Mouse (Mus musculus) hematopoietic stem cell, adult 5-6 weeks (primary cell): Measurements from ENCODE around the gene Mrpl16. TPM values are rescaled to one million over a fixed set of nuclear protein-coding genes. Genes with fewer than 3 reads are reported as not detected.

ENCODE experiments used
- ATAC-seq, 2 experiments: fragments of 125-278 bp in 1 of 2; replicated peaks in 1 of 2; 2 replicates each; pipeline ENCODE4 v1.8.0; 2016 to 2017; ENCODE audit warnings: inconsistent platforms in 2 of 2, mild to moderate bottlenecking in 2 of 2, moderate number of reproducible peaks in 2 of 2, low read depth in 1 of 2, moderate TSS enrichment in 1 of 2; ENCODE audit not compliant: low FRiP score in 2 of 2, poor library complexity in 2 of 2, severe bottlenecking in 2 of 2, insufficient read depth in 1 of 2, low TSS enrichment in 1 of 2
- total RNA-seq: library from RNA; stranded (forward); fragments of 172-1452, 232-1000 nt; gene quantifications from 2 replicates; pipeline ENCODE4 v1.2.3, GENCODE M21; 2017

Mrpl16 gene
- total RNA-seq, 1 experiment from 2014 or later = 76.5 TPM

DNA sequence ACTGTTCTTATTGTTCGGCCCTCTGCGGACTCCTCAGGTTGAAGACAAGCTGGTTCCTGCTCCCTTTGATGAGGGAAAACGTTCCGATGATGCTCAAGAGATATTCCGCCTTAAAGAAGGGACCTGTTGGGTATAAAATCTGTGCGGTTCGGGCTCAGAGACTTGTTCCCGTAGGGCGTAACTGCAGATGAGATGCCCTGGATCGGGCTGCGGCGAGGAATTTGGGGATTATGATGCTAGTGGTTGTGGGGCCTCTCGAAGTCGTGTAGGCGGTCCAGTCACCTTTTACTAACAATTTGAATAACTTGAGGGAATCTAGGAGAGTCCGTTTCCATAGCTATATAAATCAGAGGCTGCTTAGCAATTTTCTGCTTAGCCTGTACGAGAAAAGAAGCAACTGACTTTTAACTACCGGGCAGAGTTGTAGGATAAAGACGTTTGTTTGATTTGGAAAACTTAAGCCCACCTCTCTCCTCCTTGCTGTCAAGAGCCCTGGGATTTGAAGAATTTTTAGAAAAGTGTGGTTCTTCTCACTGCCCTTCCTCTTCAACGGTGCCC is 49.0 kb downstream of the Mrpl16 start, which contains the start of gene Stx3:
TSS of gene Stx3 (minus strand) at position 261 of the 558 bp plus-strand sequence.
- ATAC-seq = no peak

GRCm38 (mm10) chr19:11819800-11820199 is 49.6 kb downstream of the Mrpl16 start:
- ATAC-seq = peak; percentile 68 to 70

DNA sequence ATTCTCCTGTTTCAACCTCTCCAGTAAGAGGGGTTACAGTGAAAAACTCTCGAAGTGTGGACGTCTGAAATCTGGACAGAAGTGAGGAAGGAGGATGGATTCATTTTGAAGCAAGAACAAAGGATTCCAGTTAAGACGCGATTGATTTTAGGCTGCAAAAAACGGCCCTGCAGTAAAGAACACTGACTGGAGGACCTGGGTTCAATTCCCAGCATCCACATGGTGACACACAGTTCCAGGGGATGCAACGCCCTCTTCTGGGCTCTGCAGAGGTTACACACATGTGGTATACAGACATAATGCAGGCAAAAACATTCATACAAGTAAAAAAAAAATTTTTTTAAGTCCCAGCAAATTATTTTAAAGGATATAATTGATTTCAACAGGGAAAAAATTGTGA is 50.0 kb downstream of the Mrpl16 start:
- no peak for ATAC-seq

- no peak for ATAC-seq
Observed at GRCm38 (mm10) chr19:11823346-11824065, 53.3 kb downstream of the Mrpl16 start.

Other genes starting within 250 kb of the Mrpl16 start
- gene Ms4a4d, start 233.6 kb upstream of the Mrpl16 start, total RNA-seq = 0.25 TPM in 1 of 2 replicates, not detected in the other
- 0.55 and 1.1 TPM in 2 replicates for gene Ms4a6d, start 165.5 kb upstream of the Mrpl16 start, total RNA-seq
- gene Ms4a2, start 146.7 kb upstream of the Mrpl16 start, total RNA-seq = 7.5 and 21.3 TPM in 2 replicates
- 17.6 and 52.5 TPM in 2 replicates for gene Ms4a3, start 129.5 kb upstream of the Mrpl16 start, total RNA-seq
- 1.2 TPM in 1 of 2 replicates, not detected in the other for gene Oosp2, start 109.8 kb upstream of the Mrpl16 start, total RNA-seq
- 0.40 and 0.81 TPM in 2 replicates for gene Oosp1, start 79.2 kb upstream of the Mrpl16 start, total RNA-seq
- not detected in 2 replicates for gene Oosp3, start 73.3 kb upstream of the Mrpl16 start, total RNA-seq
- not detected in 2 replicates for gene Gif, start 22.8 kb upstream of the Mrpl16 start, total RNA-seq
- 13.1 and 14.9 TPM in 2 replicates for gene Stx3, start 49.0 kb downstream of the Mrpl16 start, total RNA-seq
- not detected in 2 replicates for gene Olfr1417, start 68.8 kb downstream of the Mrpl16 start, total RNA-seq
- not detected in 2 replicates for gene Olfr1418, start 90.7 kb downstream of the Mrpl16 start, total RNA-seq
- gene Olfr1419, start 104.7 kb downstream of the Mrpl16 start, total RNA-seq = not detected in 2 replicates
- gene Olfr1420, start 116.2 kb downstream of the Mrpl16 start, total RNA-seq = not detected in 2 replicates
- gene Patl1, start 142.0 kb downstream of the Mrpl16 start, total RNA-seq = 14.8 and 14.9 TPM in 2 replicates
- 35.0 and 39.5 TPM in 2 replicates for gene Osbp, start 195.6 kb downstream of the Mrpl16 start, total RNA-seq